Mouse (Mus musculus): ENCODE measurements around the gene Klhl20. TPM values are rescaled to one million over a fixed set of nuclear protein-coding genes. Genes with fewer than 3 reads are reported as not detected.

Gene Klhl20
- polyA plus RNA-seq, 1 experiment from 2014 or later = 17.2 TPM

DNA sequence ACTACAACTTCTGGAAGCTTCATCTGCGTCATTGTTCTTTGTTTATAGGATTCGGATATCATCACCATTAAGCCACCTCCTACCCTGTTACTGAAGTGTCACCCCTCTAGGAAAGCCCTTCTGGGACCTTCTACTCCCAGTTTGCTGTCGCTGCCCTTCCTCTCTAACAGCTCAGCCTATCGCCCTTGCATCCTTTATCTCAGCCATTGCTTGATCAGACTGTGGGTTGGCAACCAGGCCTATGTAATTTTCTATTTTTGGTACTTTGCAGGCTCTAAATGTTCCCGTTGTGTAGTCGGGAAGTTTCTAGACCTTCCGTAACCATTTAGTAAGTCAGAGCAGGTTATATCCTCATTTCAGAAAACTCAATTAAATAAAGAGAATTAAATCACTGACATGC is 11.9 kb upstream of the Klhl20 start:
- H3K4me2 ChIP-seq (replicated peaks; ENCODE audit: low read depth, low read length) = no peak overlapping the region; the same call in 1 of the 2 replicates
- ATAC-seq (ENCODE audit: low FRiP score, low TSS enrichment) = no peak
- H3K9ac ChIP-seq (ENCODE audit: low read depth, low read length) = no peak overlapping the region
- peak overlapping the region; percentile 38 for H3K4me3 ChIP-seq (ENCODE audit: low read length)
- WGBS = 87% methylated on average over 7 of the region's 7 CpGs
- H3K9me3 ChIP-seq (ENCODE audit: control insufficient read depth, low read length) = no peaks in the 10 kb centered on the region
- no peaks in the 10 kb centered on the region for H3K27me3 ChIP-seq (ENCODE audit: control insufficient read depth, insufficient read depth, low read length)
- no peak overlapping the region for H3K27ac ChIP-seq (ENCODE audit: low read depth, low read length)
- H3K4me1 ChIP-seq (ENCODE audit: control insufficient read depth, insufficient read depth, low read length) = no peaks in the 10 kb centered on the region
- no peaks in the 10 kb centered on the region for H3K36me3 ChIP-seq (ENCODE audit: control insufficient read depth, insufficient read depth, low read length)

DNA sequence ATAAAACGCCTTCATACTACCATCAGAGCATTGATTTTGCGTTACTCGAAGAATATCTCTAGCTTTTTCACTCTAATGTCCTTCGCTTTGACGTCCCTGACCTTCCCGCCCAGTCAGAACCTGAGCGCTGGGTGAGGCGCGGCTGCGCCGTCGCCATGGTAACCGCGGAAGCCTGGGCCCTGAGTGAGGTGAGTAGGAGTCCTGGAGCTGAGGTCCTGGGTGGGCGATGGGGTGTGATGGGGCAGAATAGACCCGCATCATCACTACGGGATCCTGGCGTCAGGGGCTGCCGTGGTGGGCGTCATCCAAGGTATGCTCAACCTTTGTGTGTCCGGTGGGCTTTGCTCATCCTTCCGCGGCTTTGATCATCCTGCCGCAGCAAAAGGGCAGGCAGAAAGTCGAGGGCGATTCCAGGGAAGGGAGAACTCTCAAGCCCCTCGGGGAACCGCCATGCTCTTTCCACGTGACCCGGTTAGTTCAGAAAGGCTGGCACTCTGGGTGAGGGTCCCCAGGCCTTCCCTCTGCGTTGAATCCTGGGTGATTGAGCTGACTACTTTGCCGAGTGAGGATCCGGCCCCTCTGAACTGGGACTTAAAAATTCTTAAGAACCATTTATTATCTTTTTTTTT is 11.3 kb upstream of the Klhl20 start, which contains the start of gene Ankrd45:
Ankrd45 (plus strand) TSS at position 161 of the 629 bp plus-strand sequence.
- no peaks in the 10 kb centered on the region for H3K4me1 ChIP-seq (ENCODE audit: control insufficient read depth, insufficient read depth, low read length)
- no peaks in the 10 kb centered on the region for H3K9me3 ChIP-seq (ENCODE audit: control insufficient read depth, low read length)
- peak within 1 kb of the TSS; percentile 64 for H3K4me2 ChIP-seq (replicated peaks; ENCODE audit: low read depth, low read length)
- H3K9ac ChIP-seq (ENCODE audit: low read depth, low read length) = peak within 1 kb of the TSS; percentile 35
- peak; percentile 96 for ATAC-seq (ENCODE audit: low FRiP score, low TSS enrichment)
- WGBS = 5% methylated on average over 33 of the region's 33 CpGs
- H3K27ac ChIP-seq (ENCODE audit: low read depth, low read length) = no peak within 1 kb of the TSS
- H3K4me3 ChIP-seq (ENCODE audit: low read length) = peak within 1 kb of the TSS; percentile 38
- H3K36me3 ChIP-seq (ENCODE audit: control insufficient read depth, insufficient read depth, low read length) = no peaks in the 10 kb centered on the region
- no peaks in the 10 kb centered on the region for H3K27me3 ChIP-seq (ENCODE audit: control insufficient read depth, insufficient read depth, low read length)

DNA sequence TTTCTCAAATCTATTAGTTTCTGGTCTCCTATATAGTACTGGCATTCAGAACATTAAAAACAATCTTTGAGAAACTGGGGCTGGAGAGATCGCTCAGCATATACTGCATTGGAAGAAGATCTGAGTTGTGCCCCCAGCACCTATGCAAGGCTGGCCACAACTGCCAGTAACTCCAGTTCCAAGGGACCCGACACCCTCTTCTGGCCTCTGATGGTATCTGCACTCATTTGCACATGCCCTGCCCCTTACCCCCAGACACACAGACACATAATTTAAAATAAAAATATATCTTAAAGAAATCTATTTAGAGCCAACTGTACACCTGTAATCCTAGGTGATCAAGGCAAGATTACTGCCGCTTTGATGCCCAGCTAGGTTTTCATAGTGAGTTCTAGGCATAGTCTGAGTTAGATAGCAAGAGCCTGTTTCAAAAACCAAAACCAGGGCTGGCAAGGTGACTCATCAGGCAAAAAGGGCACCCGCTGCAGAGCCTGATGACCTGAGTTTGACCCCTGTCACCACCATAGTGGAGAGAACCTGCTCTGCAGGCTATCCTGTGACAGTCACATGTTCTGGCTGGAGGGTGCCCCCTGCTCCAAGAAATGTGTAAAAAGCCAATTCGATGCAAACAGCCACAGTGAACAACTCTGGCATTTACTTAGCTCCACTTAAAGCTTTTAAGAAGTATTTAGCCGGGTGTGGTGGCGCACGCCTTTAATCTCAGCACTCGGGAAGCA is 8.9 kb upstream of the Klhl20 start:
- Histone ChIP-seq H3K27me3 (ENCODE audit: control insufficient read depth, insufficient read depth, low read length) (no peaks in the 10 kb centered on the region), H3K9ac (ENCODE audit: low read depth, low read length) (no peak overlapping the region), H3K9me3 (ENCODE audit: control insufficient read depth, low read length) (no peaks in the 10 kb centered on the region), H3K4me1 (ENCODE audit: control insufficient read depth, insufficient read depth, low read length) (no peaks in the 10 kb centered on the region), H3K4me3 (ENCODE audit: low read length) (no peak overlapping the region), H3K36me3 (ENCODE audit: control insufficient read depth, insufficient read depth, low read length) (no peaks in the 10 kb centered on the region), H3K27ac (ENCODE audit: low read depth, low read length) (no peak overlapping the region), H3K4me2 (replicated peaks; ENCODE audit: low read depth, low read length) (no peak overlapping the region)
- no peak for ATAC-seq (ENCODE audit: low FRiP score, low TSS enrichment)
- 84% methylated on average over 9 of the region's 9 CpGs for WGBS

DNA sequence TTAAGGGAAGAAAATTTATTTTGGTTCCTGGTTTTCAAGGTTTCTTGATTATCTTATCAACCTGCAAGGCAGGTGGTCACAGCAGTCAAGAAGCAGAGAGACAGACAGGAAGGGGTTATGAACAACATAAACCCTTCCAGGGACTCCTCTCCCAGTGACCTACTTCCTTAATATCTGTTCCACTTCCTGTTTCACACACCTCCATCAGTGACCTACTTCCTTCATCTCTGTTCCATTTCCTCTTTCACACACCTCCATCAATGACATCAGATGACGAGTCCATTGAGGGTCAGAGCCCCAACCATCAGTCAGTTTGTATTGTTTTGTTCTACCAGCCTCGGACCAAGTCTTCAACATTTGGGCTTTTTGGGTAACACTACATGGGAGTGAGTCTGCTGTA is 8.2 kb upstream of the Klhl20 start:
- H3K36me3 ChIP-seq (ENCODE audit: control insufficient read depth, insufficient read depth, low read length) = no peaks in the 10 kb centered on the region

DNA sequence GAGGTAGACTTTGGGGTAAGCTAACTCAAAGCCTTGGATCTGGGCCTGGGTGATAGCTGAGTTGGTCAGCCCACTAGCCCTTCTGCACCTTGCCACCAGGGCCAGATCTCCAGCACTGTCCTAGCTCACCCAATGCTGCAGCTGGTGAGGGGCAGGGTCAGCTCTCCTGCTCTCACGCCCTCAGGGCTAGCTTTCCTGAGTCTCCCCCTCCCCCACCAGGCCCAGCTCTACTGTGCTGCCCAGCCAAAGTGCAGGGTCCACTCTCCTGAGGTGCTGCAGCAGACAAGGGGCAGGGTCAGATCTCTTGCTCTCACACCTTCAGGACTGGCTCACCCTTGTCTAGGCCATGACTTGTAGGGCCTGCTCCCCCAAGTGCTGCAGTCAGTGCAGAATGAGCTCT is 4.8 kb downstream of the Klhl20 start:
- no peaks in the 10 kb centered on the region for H3K27me3 ChIP-seq (ENCODE audit: control insufficient read depth, insufficient read depth, low read length)
- peaks cover 5% of the 10 kb centered on the region; the same call in 1 of the 2 replicates for H3K36me3 ChIP-seq (ENCODE audit: control insufficient read depth, insufficient read depth, low read length)
- H3K4me1 ChIP-seq (ENCODE audit: control insufficient read depth, insufficient read depth, low read length) = no peaks in the 10 kb centered on the region
- WGBS = 80% methylated on average over 1 of the region's 1 CpGs
- no peak for ATAC-seq (ENCODE audit: low FRiP score, low TSS enrichment)
- no peak overlapping the region for H3K4me3 ChIP-seq (ENCODE audit: low read length)
- H3K4me2 ChIP-seq (replicated peaks; ENCODE audit: low read depth, low read length) = no peak overlapping the region
- H3K9me3 ChIP-seq (ENCODE audit: control insufficient read depth, low read length) = no peaks in the 10 kb centered on the region
- H3K27ac ChIP-seq (ENCODE audit: low read depth, low read length) = no peak overlapping the region
- no peak overlapping the region for H3K9ac ChIP-seq (ENCODE audit: low read depth, low read length)

More for the DNA sequence above, 8.2 kb upstream of the Klhl20 start:
- no peak overlapping the region for H3K9ac ChIP-seq (ENCODE audit: low read depth, low read length)
- H3K27ac ChIP-seq (ENCODE audit: low read depth, low read length) = no peak overlapping the region
- no peak for ATAC-seq (ENCODE audit: low FRiP score, low TSS enrichment)
- 84% methylated on average over 2 of the region's 2 CpGs for WGBS
- no peaks in the 10 kb centered on the region for H3K9me3 ChIP-seq (ENCODE audit: control insufficient read depth, low read length)
- H3K4me2 ChIP-seq (replicated peaks; ENCODE audit: low read depth, low read length) = no peak overlapping the region
- H3K4me3 ChIP-seq (ENCODE audit: low read length) = no peak overlapping the region
- no peaks in the 10 kb centered on the region for H3K4me1 ChIP-seq (ENCODE audit: control insufficient read depth, insufficient read depth, low read length)
- no peaks in the 10 kb centered on the region for H3K27me3 ChIP-seq (ENCODE audit: control insufficient read depth, insufficient read depth, low read length)

DNA sequence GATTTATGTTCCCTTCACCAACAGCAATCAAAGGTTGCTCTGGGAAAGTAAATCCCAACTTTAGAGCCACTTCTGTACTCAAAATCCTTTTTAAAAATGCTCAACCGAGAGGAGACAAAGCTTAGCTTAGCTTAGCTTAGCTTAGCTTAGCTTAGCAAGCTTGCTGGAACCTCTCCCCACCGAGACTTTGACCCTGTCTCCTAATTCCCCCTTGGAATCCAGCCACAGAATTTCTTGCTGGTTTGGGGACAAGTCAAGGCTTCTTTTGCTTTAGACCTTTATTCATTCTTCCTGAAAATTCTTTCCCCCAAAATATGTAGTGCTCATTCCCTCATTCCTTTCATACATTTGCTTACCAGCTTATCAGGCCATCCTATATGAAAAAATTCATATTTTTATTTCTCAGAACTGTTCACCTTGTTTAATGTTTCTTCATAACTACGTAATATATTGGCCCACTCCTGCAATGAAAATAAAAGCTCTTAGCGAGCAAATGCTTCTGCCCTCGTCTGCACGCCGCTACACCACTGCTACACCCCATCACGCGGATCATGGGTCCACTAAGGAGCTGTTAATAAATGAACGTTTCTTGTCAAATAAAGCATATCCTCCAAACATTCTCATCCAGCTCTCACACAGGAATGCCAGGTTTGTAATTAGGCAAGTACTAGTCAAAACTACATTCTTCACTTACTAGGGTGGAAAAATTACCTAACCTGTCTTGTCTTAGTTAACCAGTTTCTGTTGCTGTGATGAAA is 8.5 kb downstream of the Klhl20 start:
- H3K4me2 ChIP-seq (replicated peaks; ENCODE audit: low read depth, low read length) = no peak overlapping the region
- no peaks in the 10 kb centered on the region for H3K4me1 ChIP-seq (ENCODE audit: control insufficient read depth, insufficient read depth, low read length)
- H3K4me3 ChIP-seq (ENCODE audit: low read length) = no peak overlapping the region
- peaks cover 2% of the 10 kb centered on the region; the same call in 1 of the 2 replicates for H3K36me3 ChIP-seq (ENCODE audit: control insufficient read depth, insufficient read depth, low read length)
- H3K27ac ChIP-seq (ENCODE audit: low read depth, low read length) = no peak overlapping the region
- no peak overlapping the region for H3K9ac ChIP-seq (ENCODE audit: low read depth, low read length)
- 87% methylated on average over 10 of the region's 10 CpGs for WGBS
- no peak for ATAC-seq (ENCODE audit: low FRiP score, low TSS enrichment)
- no peaks in the 10 kb centered on the region for H3K27me3 ChIP-seq (ENCODE audit: control insufficient read depth, insufficient read depth, low read length)
- no peaks in the 10 kb centered on the region for H3K9me3 ChIP-seq (ENCODE audit: control insufficient read depth, low read length)

DNA sequence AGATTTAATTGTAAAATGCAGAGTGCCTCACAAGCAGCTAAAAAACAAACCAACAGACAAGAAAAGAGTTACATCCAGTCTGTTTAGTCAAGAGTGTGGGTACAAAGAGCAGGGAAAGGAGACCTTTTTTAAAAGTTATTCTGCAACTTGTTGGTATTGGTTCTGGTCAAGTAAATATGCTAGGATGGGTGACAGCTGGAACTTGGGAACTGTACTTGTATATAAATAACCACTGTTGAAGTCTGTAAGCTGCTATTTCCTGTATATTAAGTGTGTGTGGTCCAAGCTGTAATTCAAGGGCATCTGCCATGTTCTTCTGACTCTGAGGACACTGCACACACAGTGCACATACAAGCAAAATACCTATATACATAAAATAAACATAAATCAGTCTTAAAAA is 16.7 kb downstream of the Klhl20 start:
- H3K9ac ChIP-seq (ENCODE audit: low read depth, low read length) = no peak overlapping the region
- H3K9me3 ChIP-seq (ENCODE audit: control insufficient read depth, low read length) = no peaks in the 10 kb centered on the region
- no peaks in the 10 kb centered on the region for H3K27me3 ChIP-seq (ENCODE audit: control insufficient read depth, insufficient read depth, low read length)
- H3K36me3 ChIP-seq (ENCODE audit: control insufficient read depth, insufficient read depth, low read length) = peaks cover under 1% of the 10 kb centered on the region; the same call in 1 of the 2 replicates
- H3K27ac ChIP-seq (ENCODE audit: low read depth, low read length) = no peak overlapping the region
- no peak for ATAC-seq (ENCODE audit: low FRiP score, low TSS enrichment)
- 0 out of 2 replicates have a peak, but pooled peaks cover 3% of the 10 kb centered on the region for H3K4me1 ChIP-seq (ENCODE audit: control insufficient read depth, insufficient read depth, low read length)
- H3K4me3 ChIP-seq (ENCODE audit: low read length) = no peak overlapping the region
- no peak overlapping the region for H3K4me2 ChIP-seq (replicated peaks; ENCODE audit: low read depth, low read length)

DNA sequence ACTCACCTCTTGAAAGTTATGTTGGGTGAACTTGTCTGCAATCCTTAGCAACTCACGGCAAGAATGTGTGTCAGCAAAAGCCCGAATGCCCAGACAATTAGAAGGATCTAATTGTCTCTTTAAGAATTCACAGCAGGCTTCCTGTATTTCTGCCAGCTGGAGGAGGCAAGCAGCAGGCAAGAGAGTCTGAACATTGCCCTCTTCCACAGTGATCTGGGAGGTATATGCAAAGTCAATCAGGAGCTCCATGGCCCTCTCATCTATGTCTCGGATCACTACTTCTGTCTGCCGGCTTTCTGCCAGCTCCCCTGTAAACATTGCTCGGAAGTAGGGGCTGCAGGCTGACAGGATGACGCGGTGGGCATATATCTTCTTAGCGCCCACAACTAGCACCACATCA is 22.1 kb downstream of the Klhl20 start:
- Histone ChIP-seq H3K9me3 (ENCODE audit: control insufficient read depth, low read length) (no peaks in the 10 kb centered on the region), H3K27ac (ENCODE audit: low read depth, low read length) (no peak overlapping the region), H3K4me1 (ENCODE audit: control insufficient read depth, insufficient read depth, low read length) (no peaks in the 10 kb centered on the region), H3K27me3 (ENCODE audit: control insufficient read depth, insufficient read depth, low read length) (no peaks in the 10 kb centered on the region), H3K4me2 (replicated peaks; ENCODE audit: low read depth, low read length) (no peak overlapping the region), H3K9ac (ENCODE audit: low read depth, low read length) (no peak overlapping the region), H3K36me3 (ENCODE audit: control insufficient read depth, insufficient read depth, low read length) (peaks cover 20% of the 10 kb centered on the region), H3K4me3 (ENCODE audit: low read length) (no peak overlapping the region)
- 86% methylated on average over 8 of the region's 8 CpGs for WGBS
- ATAC-seq (ENCODE audit: low FRiP score, low TSS enrichment) = no peak

DNA sequence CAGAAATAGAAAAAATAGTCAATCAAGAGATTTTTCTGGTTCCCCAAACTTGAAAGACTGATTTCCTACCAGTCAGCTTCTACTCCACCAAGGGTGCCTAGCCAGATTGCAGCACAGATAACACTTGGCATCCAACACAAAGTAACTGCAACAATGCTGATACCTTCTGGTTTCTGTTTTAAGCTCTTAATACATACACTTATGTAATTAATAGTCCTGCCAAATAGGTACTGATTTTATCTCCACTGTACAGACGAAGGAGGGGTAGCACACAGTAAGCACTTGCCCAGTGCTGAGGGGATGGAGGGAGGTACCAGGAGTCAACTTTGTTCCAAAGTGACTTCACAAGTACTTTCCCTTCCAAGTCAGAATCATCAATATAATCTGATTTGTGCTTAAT is 27.5 kb downstream of the Klhl20 start:
- H3K36me3 ChIP-seq (ENCODE audit: control insufficient read depth, insufficient read depth, low read length) = peaks cover 31% of the 10 kb centered on the region
- no peak overlapping the region for H3K27ac ChIP-seq (ENCODE audit: low read depth, low read length)
- H3K9me3 ChIP-seq (ENCODE audit: control insufficient read depth, low read length) = no peaks in the 10 kb centered on the region
- H3K4me1 ChIP-seq (ENCODE audit: control insufficient read depth, insufficient read depth, low read length) = no peaks in the 10 kb centered on the region
- H3K4me2 ChIP-seq (replicated peaks; ENCODE audit: low read depth, low read length) = no peak overlapping the region
- 71% methylated on average over 1 of the region's 1 CpGs for WGBS
- no peak overlapping the region for H3K9ac ChIP-seq (ENCODE audit: low read depth, low read length)
- ATAC-seq (ENCODE audit: low FRiP score, low TSS enrichment) = no peak
- no peaks in the 10 kb centered on the region for H3K27me3 ChIP-seq (ENCODE audit: control insufficient read depth, insufficient read depth, low read length)
- H3K4me3 ChIP-seq (ENCODE audit: low read length) = no peak overlapping the region
